Mouse (Mus musculus): ENCODE measurements around the gene Robo2.

The Robo2 gene

GRCm38 (mm10) chr16:74321666-74322371 lies 89.8 kb downstream of the Robo2 start:
- DNase-seq: no peak

DNA sequence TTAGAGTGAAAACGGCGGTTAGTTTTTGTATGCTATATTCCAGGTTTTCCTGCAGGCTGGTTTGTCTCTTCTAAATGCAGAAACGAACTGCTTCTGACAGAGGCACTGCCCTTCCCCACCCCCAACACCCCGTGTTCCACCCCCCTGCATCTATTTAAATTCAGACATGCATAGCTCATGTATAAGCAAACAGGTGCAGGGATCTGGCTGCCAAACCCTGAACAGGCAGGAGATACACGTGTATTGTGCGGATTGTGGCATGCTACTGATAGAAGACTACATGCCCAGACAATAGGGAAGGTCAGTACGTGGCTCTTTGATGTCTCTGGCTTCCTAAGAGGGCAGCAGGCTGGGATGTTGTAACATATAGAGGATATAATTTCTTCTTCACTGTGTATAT lies 95.5 kb downstream of the Robo2 start:
- DNase-seq: no peak

DNA sequence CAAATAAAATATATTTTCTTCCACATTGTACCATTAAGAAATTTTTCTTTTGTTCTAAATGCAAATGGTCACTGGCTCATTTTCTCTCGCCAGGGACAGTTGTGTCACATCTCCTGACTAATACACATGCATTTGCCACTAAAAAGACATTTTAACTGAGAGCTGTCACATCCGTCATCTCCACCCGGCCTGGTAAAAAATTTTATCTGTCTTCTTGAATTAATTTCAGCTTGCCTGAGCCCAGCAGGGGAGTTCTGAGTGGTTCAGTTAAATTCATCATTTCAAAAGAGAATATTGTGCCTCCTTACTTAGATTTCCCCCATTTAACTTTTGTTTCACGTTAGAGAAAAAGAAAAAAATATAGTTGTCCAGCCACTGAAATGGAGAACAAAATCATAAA lies 98.4 kb downstream of the Robo2 start:
- no peak for DNase-seq

DNA sequence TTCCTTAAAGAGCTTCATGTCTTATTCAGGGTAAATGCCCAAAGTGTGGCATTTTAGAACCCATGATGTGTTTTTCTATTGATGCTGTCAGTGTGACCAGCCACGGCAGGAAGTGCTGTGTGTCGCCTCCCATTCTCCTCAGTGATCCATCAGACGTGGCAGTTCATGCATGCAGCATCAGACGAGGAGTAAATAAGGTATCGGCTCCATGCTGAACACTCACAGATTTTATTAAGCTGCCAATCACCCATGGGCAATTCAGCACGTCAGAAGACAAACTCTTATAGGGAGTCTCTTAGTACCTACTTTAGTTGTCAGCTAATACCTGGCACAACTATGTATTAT lies 104.1 kb downstream of the Robo2 start:
- no peak for DNase-seq

DNA sequence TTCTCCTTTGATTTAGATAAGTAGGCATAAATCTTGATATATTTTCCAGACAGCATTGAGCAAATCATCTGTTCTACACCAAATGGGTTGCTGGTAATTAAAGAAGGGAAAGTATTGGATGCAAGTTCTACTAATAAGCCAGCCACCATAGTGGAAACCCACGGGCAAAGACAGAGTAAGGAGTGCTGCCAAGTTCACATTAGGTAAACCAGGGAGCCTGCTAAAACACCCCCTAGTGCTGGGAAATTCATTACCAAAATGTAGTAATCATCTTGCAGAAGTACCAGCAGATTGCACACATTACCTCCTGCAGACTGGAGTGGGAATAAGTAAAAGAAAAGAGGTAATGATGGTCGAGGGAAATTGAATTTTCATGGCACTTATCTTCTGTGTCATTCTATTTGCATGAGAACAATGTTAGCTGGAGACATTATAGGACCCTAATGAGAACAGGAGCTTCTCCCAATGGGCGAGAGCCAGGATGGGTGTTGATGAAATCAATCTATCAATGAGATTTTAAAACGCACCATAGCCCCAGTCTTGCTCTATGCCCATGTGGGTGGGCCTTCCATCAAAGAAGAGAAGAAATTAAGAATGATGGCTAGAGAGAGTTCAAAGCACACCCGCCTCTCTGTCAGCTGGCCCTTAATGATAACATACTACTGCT lies 104.6 kb downstream of the Robo2 start:
- DNase-seq: no peak

- DNase-seq: no peak
Measured at GRCm38 (mm10) chr16:74287878-74288277, 123.7 kb downstream of the Robo2 start.

- DNase-seq: no peak
Measured at GRCm38 (mm10) chr16:74282549-74282948, 129.1 kb downstream of the Robo2 start.

GRCm38 (mm10) chr16:74276855-74277573 lies 134.6 kb downstream of the Robo2 start:
- DNase-seq: no peak

DNA sequence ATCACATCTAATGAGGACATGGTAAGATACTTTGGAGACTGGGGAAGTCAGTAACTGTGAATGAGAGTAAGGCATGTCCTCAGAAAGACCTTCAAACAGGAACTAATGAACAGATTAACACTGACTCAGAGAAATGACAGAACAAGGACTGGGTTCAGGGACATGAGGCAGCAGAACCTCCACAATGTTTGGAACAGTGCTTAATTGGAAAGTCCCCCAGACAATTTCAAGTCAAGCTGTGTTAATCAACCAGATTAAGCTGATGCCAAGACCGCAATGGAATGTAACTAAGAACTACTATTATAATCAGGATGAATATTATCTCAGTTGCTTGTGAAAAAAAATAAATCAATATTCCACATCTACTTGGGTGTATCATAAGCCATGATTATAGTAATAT lies 137.0 kb downstream of the Robo2 start:
- DNase-seq: no peak

DNA sequence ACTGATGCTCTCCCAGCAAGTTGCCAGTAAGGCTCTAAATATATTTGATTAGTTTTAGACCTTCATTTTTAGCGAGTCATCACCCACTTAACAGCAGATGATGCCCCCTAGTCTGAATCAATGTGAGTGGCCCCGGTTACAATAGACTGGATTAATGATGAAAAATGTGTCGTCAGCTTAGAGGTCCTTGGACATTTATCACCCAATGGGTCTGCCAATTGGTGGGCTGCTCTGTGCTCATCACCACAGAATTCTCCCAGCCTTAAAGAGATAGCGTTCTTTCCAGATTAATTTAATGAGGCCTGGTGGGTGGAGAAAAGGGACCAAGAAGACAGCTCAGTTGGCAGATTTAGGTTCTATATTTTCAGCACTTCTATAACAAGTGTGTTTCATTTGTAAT lies 138.6 kb downstream of the Robo2 start:
- DNase-seq: no peak

- no peak for DNase-seq
Measured at GRCm38 (mm10) chr16:74258241-74258640, 153.4 kb downstream of the Robo2 start.

DNA sequence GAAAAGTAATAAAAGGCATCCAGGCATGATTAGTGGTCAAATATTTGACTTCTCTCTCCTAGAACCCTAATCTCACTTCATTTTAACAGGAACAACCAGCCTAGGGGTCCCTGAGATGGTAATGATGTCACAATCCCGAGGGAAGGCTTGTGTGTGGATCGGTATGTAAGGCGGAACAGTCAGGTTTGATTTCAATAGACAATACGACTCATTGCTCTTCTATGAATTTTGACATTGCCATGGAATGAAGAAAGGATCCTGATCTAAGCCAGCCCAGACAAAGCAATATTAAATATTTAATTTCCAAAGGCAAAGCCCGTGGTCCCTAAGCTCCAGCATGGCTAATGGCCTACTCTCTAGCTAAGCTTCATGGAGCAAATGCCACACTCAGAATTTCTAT lies 167.2 kb downstream of the Robo2 start:
- DNase-seq: no peak

DNA sequence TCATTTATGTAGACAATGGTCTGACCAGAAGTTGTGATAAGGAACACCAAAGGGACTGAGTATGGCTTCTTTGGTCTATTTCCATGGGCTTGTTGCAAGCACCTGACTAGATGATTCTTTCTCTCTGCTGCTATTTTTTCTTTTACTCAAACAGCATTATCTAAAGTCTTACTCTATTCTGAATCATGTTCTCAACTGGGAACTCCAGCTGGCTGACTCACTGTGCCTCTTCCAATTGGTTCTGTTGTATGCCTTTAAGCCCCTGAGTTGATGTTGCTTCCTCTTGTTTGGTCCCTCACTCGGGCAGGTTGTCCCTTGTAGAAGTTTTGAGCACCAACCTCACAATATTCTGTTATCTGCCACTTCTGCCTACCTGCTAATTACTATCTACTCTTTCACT lies 170.1 kb downstream of the Robo2 start:
- no peak for DNase-seq

- no peak for DNase-seq
Measured at GRCm38 (mm10) chr16:74237411-74237930, 174.2 kb downstream of the Robo2 start.

DNA sequence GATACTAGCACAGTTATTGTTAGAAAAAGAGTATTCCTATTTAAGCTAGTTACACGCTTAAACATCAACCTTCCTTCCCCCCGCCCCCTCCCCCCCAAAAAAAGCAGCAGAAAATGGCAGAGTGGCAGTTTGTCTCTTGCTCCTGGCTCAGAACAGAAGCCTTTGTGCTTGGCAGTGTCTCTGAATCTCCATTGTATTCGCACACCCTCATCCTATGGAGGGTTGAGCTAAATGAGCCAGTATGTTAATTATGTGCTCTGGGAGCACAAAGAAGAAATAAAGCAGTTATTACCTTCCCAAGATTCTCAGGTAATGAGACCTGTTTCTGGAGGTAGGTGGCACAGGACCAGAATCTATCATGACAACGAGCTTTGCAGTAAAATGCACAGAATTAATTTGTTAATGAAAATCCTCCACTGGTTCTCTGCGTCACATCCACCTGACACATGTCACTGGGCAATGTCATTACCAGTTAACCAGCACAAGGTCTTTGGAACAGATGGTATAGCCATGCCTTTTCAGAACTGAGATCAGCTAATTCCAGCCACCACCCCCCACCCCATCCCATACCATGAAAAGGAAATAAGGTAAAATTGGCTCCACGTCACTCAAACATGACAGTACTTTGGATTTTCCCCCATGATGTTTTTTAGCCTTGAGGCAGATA lies 177.1 kb downstream of the Robo2 start:
- DNase-seq: no peak

DNA sequence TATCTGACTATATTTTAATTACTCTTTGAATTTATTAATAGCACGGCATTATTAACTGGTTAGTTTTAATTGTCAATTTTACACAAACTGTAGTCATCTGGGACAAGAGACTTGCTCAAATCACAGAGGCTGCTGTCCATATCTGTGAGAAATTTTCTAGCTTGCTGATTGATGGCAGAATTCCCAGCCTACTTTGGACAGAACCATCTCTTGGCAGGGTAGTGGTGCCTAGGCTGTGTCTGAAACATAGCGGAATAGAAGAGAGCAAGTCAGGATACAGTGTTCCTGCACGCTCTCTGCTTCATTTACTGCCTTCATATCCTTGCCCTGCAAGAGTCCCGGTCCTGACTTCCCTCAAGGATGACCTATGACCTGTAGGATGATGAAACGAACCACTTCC lies 178.0 kb downstream of the Robo2 start:
- DNase-seq: no peak

DNA sequence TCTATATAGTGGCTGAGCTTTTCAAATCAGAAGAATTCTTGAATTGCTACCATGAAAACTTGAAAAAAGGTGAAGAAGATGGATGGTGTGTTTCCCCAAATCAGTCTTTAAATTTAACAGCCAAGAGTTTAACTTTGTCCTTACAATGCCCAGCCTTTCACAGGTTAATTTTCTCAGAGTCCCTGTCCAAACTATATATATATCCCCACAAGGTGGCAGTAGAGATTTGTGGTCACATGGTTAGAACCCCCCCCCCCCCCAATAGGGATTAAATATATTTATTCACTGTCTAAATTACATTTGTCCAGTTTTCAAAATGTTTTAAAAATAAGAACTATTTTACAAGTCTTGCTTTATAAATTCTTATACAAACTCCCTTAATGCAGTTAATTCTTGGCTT lies 184.3 kb downstream of the Robo2 start:
- no peak for DNase-seq

DNA sequence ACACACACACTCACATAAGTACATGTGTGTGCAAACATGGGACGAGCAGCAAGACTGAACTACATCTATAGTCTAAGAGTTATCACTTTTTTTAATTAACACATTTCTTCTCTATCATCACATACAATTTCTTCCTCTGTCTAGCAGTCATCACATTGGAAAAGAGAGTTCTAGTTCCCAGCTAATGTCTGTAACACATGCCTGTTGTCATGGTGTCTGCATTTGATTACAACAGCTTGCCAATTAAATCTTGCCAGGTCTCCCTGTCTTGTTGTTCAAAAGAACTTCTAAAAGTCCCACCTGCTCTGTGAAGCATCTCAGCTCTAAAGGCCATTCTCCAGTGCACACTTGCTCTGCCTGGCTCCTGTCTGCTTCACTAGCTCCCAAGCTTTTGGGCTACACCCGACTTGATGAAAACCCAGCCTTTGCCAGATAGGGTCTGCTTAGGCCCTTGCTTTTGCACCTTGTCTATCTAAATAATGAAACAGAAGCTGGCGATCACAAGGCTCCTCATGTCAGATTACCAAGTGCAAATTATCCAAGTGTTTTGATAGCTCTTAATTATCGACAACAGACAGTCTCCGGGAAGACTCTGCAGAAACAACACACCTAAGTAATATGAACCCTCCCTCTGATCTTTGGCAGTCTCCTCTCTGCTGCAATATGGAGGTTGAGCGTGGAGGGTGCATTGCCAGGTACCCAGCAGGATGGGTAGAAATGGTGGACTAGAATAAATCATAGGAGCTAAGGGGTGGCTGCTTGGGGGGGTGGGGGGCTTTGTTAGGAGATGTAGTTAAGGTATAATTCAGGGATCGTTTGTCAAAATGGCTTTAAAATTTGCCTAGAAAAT lies 186.0 kb downstream of the Robo2 start:
- no peak for DNase-seq

DNA sequence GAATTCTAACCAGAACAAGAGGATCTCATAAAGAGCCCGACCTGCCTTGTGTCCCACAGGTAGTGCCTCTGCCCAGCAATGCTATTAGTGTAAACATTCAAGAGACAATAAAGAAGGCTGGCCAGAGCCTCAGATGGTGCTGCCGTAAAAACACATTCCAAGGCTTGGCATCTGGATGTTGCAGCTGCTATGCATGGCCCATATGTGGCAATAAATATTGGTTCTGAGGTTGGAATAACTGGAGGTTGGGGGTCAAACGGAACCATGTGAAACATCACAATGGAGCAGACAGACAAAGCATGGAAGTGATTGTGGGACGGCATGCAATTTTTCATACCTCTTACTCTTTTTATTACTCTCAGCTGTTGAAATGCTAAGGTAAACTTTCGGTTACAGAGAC lies 189.1 kb downstream of the Robo2 start:
- DNase-seq: no peak

- DNase-seq: no peak
Measured at GRCm38 (mm10) chr16:74216879-74217415, 194.7 kb downstream of the Robo2 start.

DNA sequence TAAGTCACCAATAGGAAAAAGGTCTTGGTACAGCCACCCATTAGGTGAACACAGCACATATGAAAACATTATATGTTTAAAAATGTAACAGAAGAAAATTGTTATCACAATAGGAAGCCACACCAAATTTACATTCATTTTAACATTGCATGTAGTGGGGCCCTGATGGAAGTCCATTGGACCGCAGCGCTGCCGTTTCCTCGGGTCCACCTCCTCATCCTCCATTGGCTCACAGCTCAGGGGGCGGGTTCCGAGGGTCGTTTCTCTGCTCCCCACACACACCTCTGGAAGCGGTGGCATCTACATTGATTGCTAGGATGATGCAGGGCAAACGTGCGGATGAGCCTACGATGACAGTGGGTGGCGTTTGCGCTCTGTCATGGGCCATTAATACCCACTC lies 195.8 kb downstream of the Robo2 start:
- DNase-seq: no peak

- no peak for DNase-seq
Measured at GRCm38 (mm10) chr16:74200705-74201104, 210.9 kb downstream of the Robo2 start.

Data from cerebellum, adult 8-10 months (tissue).